Mouse (Mus musculus) forebrain, embryonic 16.5 days (tissue): ENCODE measurements at regions not wholly inside any gene's neighbourhood (a gene's known extent, or its start where the extent isn't known, plus 50 kb on each side); places are given as distances from the start of the nearest gene placed in this dataset.

Experiments
- ATAC-seq: fragments of 200-750 bp; cut with Nextera tagmentation; 2 replicates; pipeline ENCODE4 v1.8.0; 2017; ENCODE audit warnings: mild to moderate bottlenecking, moderate library complexity
- H3K27ac ChIP-seq: fragments of 300-500 bp; sonication (generic); 2 replicates; pipeline ENCODE4 v1.5.1; 2014; ENCODE audit warnings: low read length, control low read depth
- H3K27me3 ChIP-seq: fragments of 300-500 bp; sonication (generic); replicated peaks from 2 replicates; pipeline ENCODE4 v1.6.1; 2014; ENCODE audit warnings: low read length; ENCODE audit not compliant: control insufficient read depth, insufficient read depth
- H3K36me3 ChIP-seq: fragments of 300-500 bp; sonication (generic); 2 replicates; pipeline ENCODE4 v1.6.1; 2014; ENCODE audit not compliant: control insufficient read depth, insufficient read depth
- H3K4me1 ChIP-seq: fragments of 300-500 bp; sonication (generic); replicated peaks from 2 replicates; pipeline ENCODE4 v1.6.1; 2014; ENCODE audit warnings: low read length; ENCODE audit not compliant: control insufficient read depth, insufficient read depth
- H3K4me2 ChIP-seq: fragments of 300-500 bp; sonication (generic); 2 replicates; pipeline ENCODE4 v1.6.1; 2014; ENCODE audit warnings: mild to moderate bottlenecking, low read length, control low read depth
- H3K4me3 ChIP-seq: fragments of 300-500 bp; sonication (generic); replicated peaks from 2 replicates; pipeline ENCODE4 v1.5.1; 2014; ENCODE audit warnings: mild to moderate bottlenecking, low read length, control low read depth
- H3K9ac ChIP-seq: fragments of 300-500 bp; sonication (generic); replicated peaks from 2 replicates; pipeline ENCODE4 v1.6.1; 2014; ENCODE audit warnings: low read depth, low read length, control low read depth
- H3K9me3 ChIP-seq: fragments of 300-500 bp; sonication (generic); 2 replicates; pipeline ENCODE4 v1.6.1; 2016; ENCODE audit warnings: low read length; ENCODE audit not compliant: control insufficient read depth
- WGBS: fragments of 180-500 bp; shearing (Covaris S2); extraction: QIAGEN DNeasy Blood & Tissue Kit; methylation state at CpG from one replicate; pipeline ENCODE4 v1.1.7; 2014; 5-methylcytosine and 5-hydroxymethylcytosine counted together

DNA sequence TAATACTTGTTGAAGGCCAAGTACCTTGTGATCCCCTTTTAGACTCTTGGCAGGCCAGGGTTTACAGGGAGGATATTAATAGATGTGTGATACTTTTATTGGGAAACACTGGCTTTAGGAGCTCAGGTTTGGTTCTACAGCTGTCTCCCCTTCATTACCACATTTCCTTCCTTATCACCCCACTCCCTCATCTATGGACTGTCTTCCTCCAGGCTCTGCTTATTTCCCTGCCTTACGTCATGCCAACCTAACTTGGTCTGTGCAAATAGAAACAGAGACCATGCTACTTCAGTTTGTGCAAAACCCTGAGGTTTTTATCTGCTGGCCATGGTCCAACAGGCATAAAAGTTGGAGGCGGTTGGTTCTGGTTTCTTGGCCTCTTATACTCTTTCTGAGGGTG, 395.7 kb upstream of the Adgrl2 start:
- H3K27me3 ChIP-seq = no peaks in the 10 kb centered on the region
- H3K36me3 ChIP-seq = no peaks in the 10 kb centered on the region
- peaks cover 7% of the 10 kb centered on the region for H3K4me1 ChIP-seq
- H3K27ac ChIP-seq = no peak overlapping the region
- 72% methylated on average over 2 of the region's 2 CpGs for WGBS
- H3K4me2 ChIP-seq = no peak overlapping the region
- H3K9me3 ChIP-seq = no peaks in the 10 kb centered on the region
- no peak overlapping the region for H3K4me3 ChIP-seq
- no peak for ATAC-seq
- no peak overlapping the region for H3K9ac ChIP-seq

GRCm38 (mm10) chr3:149385336-149385735, 395.0 kb upstream of the Adgrl2 start:
- no peaks in the 10 kb centered on the region for H3K27me3 ChIP-seq
- WGBS = 25% methylated on average over 6 of the region's 6 CpGs
- H3K9ac ChIP-seq = no peak overlapping the region
- H3K4me3 ChIP-seq = no peak overlapping the region
- no peak overlapping the region for H3K27ac ChIP-seq
- no peak overlapping the region for H3K4me2 ChIP-seq
- H3K36me3 ChIP-seq = no peaks in the 10 kb centered on the region
- H3K9me3 ChIP-seq = no peaks in the 10 kb centered on the region
- H3K4me1 ChIP-seq = peaks cover 7% of the 10 kb centered on the region
- peak; percentile 74 for ATAC-seq

DNA sequence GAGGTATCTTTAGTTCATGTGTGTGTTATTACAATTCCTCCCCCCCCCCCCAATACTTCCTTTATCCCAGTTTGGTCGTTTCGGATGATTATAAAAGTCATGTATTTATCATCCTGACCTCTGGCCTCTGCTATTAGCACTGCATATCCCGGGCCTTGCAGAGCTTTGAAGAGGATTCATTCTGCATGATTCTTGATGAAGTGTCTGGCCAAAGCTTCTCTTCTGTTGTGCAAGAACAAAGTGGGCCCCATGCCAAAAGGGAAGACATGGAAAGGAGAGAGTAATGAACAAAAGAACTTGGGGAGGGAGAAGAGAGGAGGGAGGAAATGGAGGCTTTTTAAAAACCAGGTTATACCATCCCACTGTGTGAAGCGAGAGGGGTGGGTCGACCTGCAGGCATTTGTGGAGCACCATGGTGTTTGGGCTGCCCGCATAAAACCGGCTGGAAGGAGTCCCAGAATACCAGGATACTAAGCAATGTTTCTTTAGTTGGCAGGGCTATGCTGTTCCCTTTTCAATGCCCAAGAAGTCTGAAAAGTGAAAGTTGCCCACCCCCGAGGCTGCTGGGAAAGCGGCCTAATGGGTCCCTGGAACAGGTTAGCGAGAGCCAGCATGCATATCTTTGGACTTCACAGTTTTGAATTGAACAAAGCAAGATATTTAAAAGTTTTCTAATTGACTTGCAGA, 391.3 kb upstream of the Adgrl2 start:
- Histone ChIP-seq H3K4me3 (no peak overlapping the region), H3K9ac (no peak overlapping the region), H3K4me2 (no peak overlapping the region), H3K9me3 (no peaks in the 10 kb centered on the region), H3K27ac (no peak overlapping the region), H3K36me3 (no peaks in the 10 kb centered on the region), H3K27me3 (no peaks in the 10 kb centered on the region), H3K4me1 (peaks cover 12% of the 10 kb centered on the region)
- ATAC-seq = peak; percentile 89
- 41% methylated on average over 10 of the region's 10 CpGs for WGBS

DNA sequence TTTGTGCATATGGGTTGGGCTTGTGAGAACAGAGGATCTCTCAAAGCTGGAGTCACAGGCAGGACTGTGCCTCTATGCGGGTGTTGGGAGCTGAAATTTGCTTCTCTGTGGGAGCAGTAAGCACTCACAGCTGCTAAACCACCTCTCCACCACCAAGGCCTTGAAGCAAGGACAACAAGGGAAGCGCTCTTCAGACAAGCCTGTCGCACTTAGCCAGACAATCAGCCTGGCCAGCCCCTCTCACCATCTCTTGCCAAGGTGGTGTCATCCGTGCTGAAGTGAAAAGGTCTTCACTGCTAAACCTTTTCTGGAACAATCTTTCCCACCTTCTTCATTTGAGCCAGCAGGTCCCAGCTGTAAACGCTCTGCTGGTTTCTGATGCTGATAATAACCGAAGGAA, 390.7 kb upstream of the Adgrl2 start:
- Histone ChIP-seq H3K9me3 (no peaks in the 10 kb centered on the region), H3K36me3 (no peaks in the 10 kb centered on the region), H3K27ac (no peak overlapping the region), H3K27me3 (no peaks in the 10 kb centered on the region), H3K4me1 (peaks cover 12% of the 10 kb centered on the region), H3K4me2 (no peak overlapping the region), H3K4me3 (no peak overlapping the region), H3K9ac (no peak overlapping the region)
- ATAC-seq = no peak
- WGBS = 71% methylated on average over 6 of the region's 6 CpGs

GRCm38 (mm10) chr3:149379866-149380472, 389.6 kb upstream of the Adgrl2 start:
- 60% methylated on average over 15 of the region's 15 CpGs for WGBS
- H3K27ac ChIP-seq = no peak overlapping the region
- no peaks in the 10 kb centered on the region for H3K36me3 ChIP-seq
- ATAC-seq = no peak
- H3K4me2 ChIP-seq = no peak overlapping the region
- no peak overlapping the region for H3K4me3 ChIP-seq
- H3K9me3 ChIP-seq = no peaks in the 10 kb centered on the region
- peaks cover 9% of the 10 kb centered on the region for H3K4me1 ChIP-seq
- no peaks in the 10 kb centered on the region for H3K27me3 ChIP-seq
- no peak overlapping the region for H3K9ac ChIP-seq

DNA sequence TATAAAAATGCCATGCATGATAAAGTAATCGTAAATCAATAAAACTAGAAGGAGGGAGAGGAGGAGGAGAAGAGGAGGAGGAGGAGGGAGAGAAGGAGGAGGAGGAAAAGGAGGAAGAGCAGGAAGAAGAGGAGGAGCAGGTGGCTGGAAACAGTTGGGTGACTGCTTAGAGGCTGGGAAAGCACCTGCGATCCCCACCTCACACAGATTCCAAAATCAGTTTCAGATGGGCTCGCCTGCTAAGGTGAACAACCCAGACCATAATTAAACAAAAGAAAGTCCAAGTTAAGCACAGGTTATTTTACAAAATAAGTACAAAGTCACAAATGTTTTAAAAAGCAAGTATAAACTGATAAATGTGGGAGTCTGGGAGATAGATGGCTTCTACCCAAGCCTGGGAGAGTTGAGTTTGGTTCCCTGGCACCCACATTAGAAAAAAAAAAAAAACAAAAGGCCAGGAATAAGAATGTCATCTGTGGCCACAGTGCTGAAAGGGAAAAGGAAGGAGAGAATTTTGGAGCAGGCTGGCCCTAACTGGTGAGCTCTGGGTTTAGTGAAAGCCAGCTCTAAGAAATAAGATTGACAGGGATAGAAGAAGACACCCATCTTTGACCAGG, 389.0 kb upstream of the Adgrl2 start:
- no peaks in the 10 kb centered on the region for H3K9me3 ChIP-seq
- 96% methylated on average over 3 of the region's 3 CpGs for WGBS
- H3K9ac ChIP-seq = no peak overlapping the region
- H3K27me3 ChIP-seq = no peaks in the 10 kb centered on the region
- no peak overlapping the region for H3K27ac ChIP-seq
- H3K4me2 ChIP-seq = no peak overlapping the region
- ATAC-seq = no peak
- no peaks in the 10 kb centered on the region for H3K36me3 ChIP-seq
- peaks cover 9% of the 10 kb centered on the region for H3K4me1 ChIP-seq
- no peak overlapping the region for H3K4me3 ChIP-seq

GRCm38 (mm10) chr3:149371439-149371838, 381.1 kb upstream of the Adgrl2 start:
- H3K4me2 ChIP-seq = no peak overlapping the region
- no peak overlapping the region for H3K9ac ChIP-seq
- ATAC-seq = no peak
- no peak overlapping the region for H3K4me3 ChIP-seq
- no peaks in the 10 kb centered on the region for H3K4me1 ChIP-seq
- H3K9me3 ChIP-seq = no peaks in the 10 kb centered on the region
- H3K27me3 ChIP-seq = no peaks in the 10 kb centered on the region
- H3K27ac ChIP-seq = no peak overlapping the region
- no peaks in the 10 kb centered on the region for H3K36me3 ChIP-seq
- 88% methylated on average over 5 of the region's 5 CpGs for WGBS

- ATAC-seq = no peak
- Histone ChIP-seq H3K4me2 (no peak overlapping the region), H3K27me3 (no peaks in the 10 kb centered on the region), H3K36me3 (no peaks in the 10 kb centered on the region), H3K4me1 (no peaks in the 10 kb centered on the region), H3K27ac (no peak overlapping the region), H3K9ac (no peak overlapping the region), H3K9me3 (no peaks in the 10 kb centered on the region), H3K4me3 (no peak overlapping the region)
- 89% methylated on average over 6 of the region's 6 CpGs for WGBS
Observed at GRCm38 (mm10) chr3:149370517-149371227, 380.3 kb upstream of the Adgrl2 start.

DNA sequence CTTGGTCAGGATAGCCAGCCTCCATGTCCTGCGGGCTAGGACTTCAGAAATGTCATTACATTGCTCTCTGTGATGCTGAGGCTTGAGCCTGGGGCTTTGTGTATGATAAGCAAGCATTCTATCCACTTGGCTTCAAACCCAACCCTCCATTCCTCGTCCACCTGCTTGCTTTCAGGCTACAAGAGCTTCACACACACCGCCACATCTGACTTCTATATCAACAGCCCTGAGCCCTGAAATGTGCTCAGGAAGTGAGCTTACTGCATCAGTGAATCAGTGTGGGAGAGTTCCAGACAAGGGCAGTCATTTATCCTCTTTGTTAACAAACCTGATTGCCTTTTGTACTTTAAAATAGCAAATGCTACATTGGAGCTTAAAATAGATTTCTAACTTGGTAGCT, 377.5 kb upstream of the Adgrl2 start:
- 86% methylated on average over 3 of the region's 3 CpGs for WGBS

More for the DNA sequence above, 377.5 kb upstream of the Adgrl2 start:
- H3K36me3 ChIP-seq = no peaks in the 10 kb centered on the region
- no peak for ATAC-seq
- H3K4me2 ChIP-seq = no peak overlapping the region
- H3K27ac ChIP-seq = no peak overlapping the region
- H3K4me3 ChIP-seq = no peak overlapping the region
- H3K9me3 ChIP-seq = no peaks in the 10 kb centered on the region
- no peak overlapping the region for H3K9ac ChIP-seq
- H3K4me1 ChIP-seq = no peaks in the 10 kb centered on the region
- H3K27me3 ChIP-seq = no peaks in the 10 kb centered on the region
